Mouse (Mus musculus) G1E (cell line): ENCODE data around the gene Gm27029.

Experiments
- CTCF ChIP-seq: IDR thresholded peaks from 2 replicates; pipeline ENCODE4 v1.5.1; 2012; ENCODE audit warnings: low read depth, low read length, inconsistent platforms, mixed read lengths
- GATA1 ChIP-seq: IDR thresholded peaks from 2 replicates; pipeline ENCODE4 v1.6.1; 2012; ENCODE audit warnings: borderline replicate concordance, low read length, inconsistent platforms, mixed read lengths
- TAL1 ChIP-seq: conservative IDR thresholded peaks from 2 replicates; pipeline ENCODE4 v1.6.1; 2012; ENCODE audit warnings: low read depth, low read length, inconsistent platforms, mixed read lengths

GRCm38 (mm10) chr11:101465869-101466551 lies 41.4 kb upstream of the Gm27029 start, which contains the start of gene Vat1:
- TF ChIP-seq CTCF (no peak), TAL1 (no peak; the same call in 1 of the 2 replicates), GATA1 (no peak)
